Mouse (Mus musculus): ENCODE data around the gene Hspb2.
A peak's percentile ranks its signal among the peaks of the same experiment; 100 is the strongest.

Gene Hspb2

GRCm38 (mm10) chr9:50752054-50752602 lies at the start of gene Hspb2:
Hspb2 (minus strand) TSS chr9:50752354.
- no peak for DNase-seq

- DNase-seq = peak; percentile 66 to 69
These were observed 48.8 kb upstream of the Hspb2 start for GRCm38 (mm10) chr9:50800985-50801384.

- DNase-seq = no peak
These were observed 46.2 kb upstream of the Hspb2 start for GRCm38 (mm10) chr9:50798368-50798767.

GRCm38 (mm10) chr9:50797641-50798040 lies 45.5 kb upstream of the Hspb2 start:
- DNase-seq = no peak

GRCm38 (mm10) chr9:50796776-50797175 lies 44.6 kb upstream of the Hspb2 start:
- no peak for DNase-seq

GRCm38 (mm10) chr9:50795266-50795665 lies 43.1 kb upstream of the Hspb2 start:
- DNase-seq = no peak

GRCm38 (mm10) chr9:50782155-50782554 lies 30.0 kb upstream of the Hspb2 start:
- DNase-seq = peak; percentile 69 to 73

GRCm38 (mm10) chr9:50776162-50776760 lies 24.1 kb upstream of the Hspb2 start:
- no peak for DNase-seq

GRCm38 (mm10) chr9:50775662-50776126 lies 23.5 kb upstream of the Hspb2 start:
- peak in 1 of 2 experiments; percentile 32 for DNase-seq

- peak; percentile 80 to 81 for DNase-seq
These were observed 22.9 kb upstream of the Hspb2 start, which contains the start of the genes Alg9 and 1110032A03Rik for GRCm38 (mm10) chr9:50774991-50775612. Alg9 (plus strand) TSS chr9:50775019. 1110032A03Rik (minus strand) TSS chr9:50775520.

GRCm38 (mm10) chr9:50774026-50774462 lies 21.9 kb upstream of the Hspb2 start:
- DNase-seq = peak; percentile 50 to 55

- DNase-seq = no peak
These were observed 17.9 kb upstream of the Hspb2 start for GRCm38 (mm10) chr9:50770011-50770410.

GRCm38 (mm10) chr9:50768107-50769002 lies 16.2 kb upstream of the Hspb2 start, which contains the start of gene Fdxacb1:
Fdxacb1 (plus strand) TSS chr9:50768236.
- peak; percentile 98 for DNase-seq

GRCm38 (mm10) chr9:50767531-50768106 lies 15.5 kb upstream of the Hspb2 start:
- DNase-seq = no peak

- DNase-seq = peak; percentile 32 to 51
These were observed 11.2 kb upstream of the Hspb2 start for GRCm38 (mm10) chr9:50763331-50763730.

- DNase-seq = no peak
These were observed 9.5 kb upstream of the Hspb2 start for GRCm38 (mm10) chr9:50761520-50762243.

- no peak for DNase-seq
These were observed 4.6 kb upstream of the Hspb2 start for GRCm38 (mm10) chr9:50756711-50757110.

GRCm38 (mm10) chr9:50753947-50754346 lies 1.8 kb upstream of the Hspb2 start:
- DNase-seq = no peak

GRCm38 (mm10) chr9:50752784-50753615 lies 846 bp upstream of the Hspb2 start:
- DNase-seq = no peak

- DNase-seq = no peak
These were observed 831 bp downstream of the Hspb2 start, which contains the start of gene Cryab for GRCm38 (mm10) chr9:50751323-50751722. Cryab (plus strand) TSS chr9:50751325.

GRCm38 (mm10) chr9:50750706-50751105 lies 1.4 kb downstream of the Hspb2 start:
- no peak for DNase-seq
